Mouse (Mus musculus): ENCODE data around the gene U2af2. TPM values are rescaled to one million over a fixed set of nuclear protein-coding genes. Genes with fewer than 3 reads are reported as not detected.
A peak's percentile ranks its signal among the peaks of the same experiment; 100 is the strongest.

U2af2 gene
- polyA plus RNA-seq, 1 experiment = 437 TPM

DNA sequence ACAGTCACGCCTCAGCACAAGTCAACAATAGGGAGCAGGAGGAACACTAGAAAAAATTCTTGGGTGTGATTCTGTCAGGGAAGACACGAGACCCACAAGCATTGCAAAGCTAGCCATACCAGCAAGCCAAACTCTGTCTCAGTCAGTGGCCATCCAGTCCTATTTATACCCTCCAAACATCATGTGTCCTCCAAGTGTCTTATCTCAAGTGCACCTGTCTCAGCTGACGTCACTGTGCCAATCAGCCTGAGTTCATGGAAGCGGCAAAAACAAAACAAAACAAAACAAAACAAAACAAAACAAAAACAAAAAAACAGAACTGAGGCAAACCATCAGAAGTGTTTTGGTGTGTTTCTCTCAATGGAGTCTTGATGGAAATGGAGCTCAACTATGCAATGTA is 46.3 kb downstream of the U2af2 start:
- Histone ChIP-seq H3K4me3 (ENCODE audit: control insufficient read depth, insufficient read depth, low read length) (no peak overlapping the region), H3K27me3 (ENCODE audit: control insufficient read depth, insufficient read depth, low read length) (no peaks in the 10 kb centered on the region), H3K36me3 (ENCODE audit: control insufficient read depth, insufficient read depth, low read length) (no peaks in the 10 kb centered on the region), H3K27ac (ENCODE audit: control insufficient read depth, insufficient read depth, low read length) (no peak overlapping the region), H3K4me1 (replicated peaks; ENCODE audit: control insufficient read depth, insufficient read depth, low read length) (no peaks in the 10 kb centered on the region)
- no peak for DNase-seq
- TF ChIP-seq CTCF (IDR thresholded peaks at IDR 0.05; ENCODE audit: borderline replicate concordance, control insufficient read depth, extremely low read depth, insufficient read depth, low read length, poor library complexity) = no peak
- TF ChIP-seq POLR2A (IDR thresholded peaks at IDR 0.05; ENCODE audit: control insufficient read depth, extremely low read depth, insufficient read depth, low read length, poor library complexity) = no peak
- WGBS = 89% methylated on average over 4 of the region's 4 CpGs

DNA sequence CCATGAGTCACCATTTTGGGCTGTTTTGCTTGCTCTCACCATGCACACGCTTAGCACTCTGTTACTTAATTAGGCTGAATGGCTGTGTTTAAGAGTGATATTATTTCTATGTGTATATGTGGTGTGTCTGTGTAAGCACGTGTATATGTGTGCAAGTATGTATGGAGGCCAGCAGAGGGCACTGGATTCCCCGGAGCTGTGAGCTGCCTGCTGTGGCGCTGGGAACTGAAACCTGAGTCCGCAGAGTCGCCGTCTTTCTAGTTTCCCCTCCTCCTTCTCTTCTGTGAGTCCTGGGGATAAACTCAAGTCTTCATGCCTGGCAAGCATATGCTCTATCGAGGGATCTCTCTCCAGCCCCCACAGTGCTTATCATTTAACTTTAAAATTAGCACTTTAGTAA is 47.4 kb downstream of the U2af2 start:
- H3K27ac ChIP-seq (ENCODE audit: control insufficient read depth, insufficient read depth, low read length) = no peak overlapping the region
- H3K4me3 ChIP-seq (ENCODE audit: control insufficient read depth, insufficient read depth, low read length) = no peak overlapping the region
- no peaks in the 10 kb centered on the region for H3K4me1 ChIP-seq (replicated peaks; ENCODE audit: control insufficient read depth, insufficient read depth, low read length)
- H3K27me3 ChIP-seq (ENCODE audit: control insufficient read depth, insufficient read depth, low read length) = no peaks in the 10 kb centered on the region
- DNase-seq = no peak
- H3K36me3 ChIP-seq (ENCODE audit: control insufficient read depth, insufficient read depth, low read length) = no peaks in the 10 kb centered on the region
- TF ChIP-seq POLR2A (IDR thresholded peaks at IDR 0.05; ENCODE audit: control insufficient read depth, extremely low read depth, insufficient read depth, low read length, poor library complexity) = no peak
- TF ChIP-seq CTCF (IDR thresholded peaks at IDR 0.05; ENCODE audit: borderline replicate concordance, control insufficient read depth, extremely low read depth, insufficient read depth, low read length, poor library complexity) = no peak
- WGBS = 92% methylated on average over 8 of the region's 8 CpGs

- no peak for DNase-seq
- Histone ChIP-seq H3K4me3 (ENCODE audit: control insufficient read depth, insufficient read depth, low read length) (no peak overlapping the region), H3K4me1 (replicated peaks; ENCODE audit: control insufficient read depth, insufficient read depth, low read length) (no peaks in the 10 kb centered on the region), H3K27me3 (ENCODE audit: control insufficient read depth, insufficient read depth, low read length) (no peaks in the 10 kb centered on the region), H3K27ac (ENCODE audit: control insufficient read depth, insufficient read depth, low read length) (no peak overlapping the region), H3K36me3 (ENCODE audit: control insufficient read depth, insufficient read depth, low read length) (no peaks in the 10 kb centered on the region)
- 29% methylated on average over 3 of the region's 3 CpGs for WGBS
- no peak for TF ChIP-seq POLR2A (IDR thresholded peaks at IDR 0.05; ENCODE audit: control insufficient read depth, extremely low read depth, insufficient read depth, low read length, poor library complexity)
- no peak for TF ChIP-seq CTCF (IDR thresholded peaks at IDR 0.05; ENCODE audit: borderline replicate concordance, control insufficient read depth, extremely low read depth, insufficient read depth, low read length, poor library complexity)
Observed at GRCm38 (mm10) chr7:5112701-5113100, 50.8 kb downstream of the U2af2 start.

GRCm38 (mm10) chr7:5116850-5117249 is 54.9 kb downstream of the U2af2 start, which contains the start of gene Rfpl4:
Gene Rfpl4, minus strand, starts transcription at chr7:5116950.
- WGBS = 85% methylated on average over 3 of the region's 3 CpGs
- Histone ChIP-seq H3K27ac (ENCODE audit: control insufficient read depth, insufficient read depth, low read length) (no peak within 1 kb of the TSS), H3K36me3 (ENCODE audit: control insufficient read depth, insufficient read depth, low read length) (no peaks in the 10 kb centered on the region), H3K4me3 (ENCODE audit: control insufficient read depth, insufficient read depth, low read length) (no peak within 1 kb of the TSS), H3K4me1 (replicated peaks; ENCODE audit: control insufficient read depth, insufficient read depth, low read length) (no peaks in the 10 kb centered on the region), H3K27me3 (ENCODE audit: control insufficient read depth, insufficient read depth, low read length) (no peaks in the 10 kb centered on the region)
- TF ChIP-seq CTCF (IDR thresholded peaks at IDR 0.05; ENCODE audit: borderline replicate concordance, control insufficient read depth, extremely low read depth, insufficient read depth, low read length, poor library complexity) (no peak), POLR2A (IDR thresholded peaks at IDR 0.05; ENCODE audit: control insufficient read depth, extremely low read depth, insufficient read depth, low read length, poor library complexity) (no peak)
- DNase-seq = no peak

- Histone ChIP-seq H3K4me3 (ENCODE audit: control insufficient read depth, insufficient read depth, low read length) (no peak overlapping the region), H3K27me3 (ENCODE audit: control insufficient read depth, insufficient read depth, low read length) (no peaks in the 10 kb centered on the region), H3K27ac (ENCODE audit: control insufficient read depth, insufficient read depth, low read length) (no peak overlapping the region), H3K4me1 (replicated peaks; ENCODE audit: control insufficient read depth, insufficient read depth, low read length) (peaks cover 3% of the 10 kb centered on the region; the same call in 1 of the 2 replicates), H3K36me3 (ENCODE audit: control insufficient read depth, insufficient read depth, low read length) (no peaks in the 10 kb centered on the region)
- DNase-seq = no peak
- WGBS = 83% methylated on average over 8 of the region's 8 CpGs
- TF ChIP-seq CTCF (IDR thresholded peaks at IDR 0.05; ENCODE audit: borderline replicate concordance, control insufficient read depth, extremely low read depth, insufficient read depth, low read length, poor library complexity) = no peak
- no peak for TF ChIP-seq POLR2A (IDR thresholded peaks at IDR 0.05; ENCODE audit: control insufficient read depth, extremely low read depth, insufficient read depth, low read length, poor library complexity)
Observed at GRCm38 (mm10) chr7:5125078-5125477, 63.1 kb downstream of the U2af2 start.

DNA sequence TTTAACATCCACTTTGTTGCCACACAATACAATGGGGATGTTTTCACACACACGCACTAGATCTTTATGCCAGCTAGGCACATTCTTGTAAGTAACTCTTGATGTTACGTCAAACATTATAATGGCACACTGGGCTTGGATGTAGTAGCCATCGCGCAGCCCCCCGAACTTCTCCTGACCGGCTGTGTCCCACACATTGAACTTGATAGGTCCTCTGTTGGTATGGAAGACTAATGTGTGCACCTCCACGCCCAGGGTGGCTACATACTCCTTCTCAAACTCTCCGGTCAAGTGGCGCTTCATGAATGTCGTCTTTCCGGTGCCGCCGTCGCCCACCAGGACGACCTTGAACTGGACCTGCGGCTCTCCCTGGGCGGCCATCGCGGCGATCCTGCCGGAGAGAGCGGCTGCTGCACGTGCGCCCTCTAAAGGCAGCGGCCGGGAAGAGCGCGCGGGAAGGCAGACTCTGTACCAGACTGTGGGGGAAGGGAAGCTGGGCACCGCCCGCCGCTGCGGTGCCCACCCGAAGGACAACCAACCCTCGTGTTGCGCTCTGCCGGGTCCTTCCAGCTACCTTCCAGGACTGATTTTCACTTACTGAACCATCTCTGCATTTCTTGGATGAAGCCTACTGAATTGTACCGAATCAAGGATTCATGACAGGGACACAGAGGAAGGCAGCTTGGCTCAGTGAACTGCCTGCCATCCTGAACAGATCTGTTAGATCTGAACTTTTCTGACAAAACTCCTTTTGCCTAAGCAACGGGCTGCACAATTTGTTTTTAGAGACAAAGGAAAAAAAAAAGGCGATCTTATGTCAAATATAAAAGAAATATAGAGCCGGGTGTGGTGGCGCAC is 63.8 kb downstream of the U2af2 start, which contains the start of gene Rasl2-9:
Rasl2-9 (minus strand) TSS at position 402 of the 858 bp plus-strand sequence.
- TF ChIP-seq CTCF (IDR thresholded peaks at IDR 0.05; ENCODE audit: borderline replicate concordance, control insufficient read depth, extremely low read depth, insufficient read depth, low read length, poor library complexity) (peak; percentile 69; the same call in 1 of the 2 replicates), POLR2A (IDR thresholded peaks at IDR 0.05; ENCODE audit: control insufficient read depth, extremely low read depth, insufficient read depth, low read length, poor library complexity) (no peak)
- no peak within 1 kb of the TSS for H3K27ac ChIP-seq (ENCODE audit: control insufficient read depth, insufficient read depth, low read length)
- 15% methylated on average over 42 of the region's 42 CpGs for WGBS

More for the DNA sequence above, 63.8 kb downstream of the U2af2 start, which contains the start of gene Rasl2-9:
- Histone ChIP-seq H3K4me3 (ENCODE audit: control insufficient read depth, insufficient read depth, low read length) (peak within 1 kb of the TSS; percentile 32), H3K27me3 (ENCODE audit: control insufficient read depth, insufficient read depth, low read length) (no peaks in the 10 kb centered on the region), H3K4me1 (replicated peaks; ENCODE audit: control insufficient read depth, insufficient read depth, low read length) (peaks cover 3% of the 10 kb centered on the region; the same call in 1 of the 2 replicates), H3K36me3 (ENCODE audit: control insufficient read depth, insufficient read depth, low read length) (no peaks in the 10 kb centered on the region)
- peak; percentile 60 for DNase-seq

Other genes starting within 250 kb of the U2af2 start
- 970 and 1,071 TPM in 2 replicates for gene Ube2s, start 249.6 kb upstream of the U2af2 start, polyA plus RNA-seq (2012; rRNA removed)
- 0.48 and 0.74 TPM in 2 replicates for gene Shisa7, start 217.4 kb upstream of the U2af2 start, polyA plus RNA-seq (2012; rRNA removed)
- 21.8 and 23.6 TPM in 2 replicates for gene Isoc2b, start 191.9 kb upstream of the U2af2 start, polyA plus RNA-seq (2012; rRNA removed)
- 20.3 and 20.5 TPM in 2 replicates for gene Isoc2a, start 185.0 kb upstream of the U2af2 start, polyA plus RNA-seq (2012; rRNA removed)
- gene Gm36210, start 155.6 kb upstream of the U2af2 start, polyA plus RNA-seq (2012; rRNA removed) = 0.15 and 0.17 TPM in 2 replicates
- gene Zfp628, start 146.9 kb upstream of the U2af2 start, polyA plus RNA-seq (2012; rRNA removed) = 40.2 and 51.2 TPM in 2 replicates
- 4.4 and 5.9 TPM in 2 replicates for gene Nat14, start 140.1 kb upstream of the U2af2 start, polyA plus RNA-seq (2012; rRNA removed)
- 1.0 and 1.1 TPM in 2 replicates for gene Ssc5d, start 136.4 kb upstream of the U2af2 start, polyA plus RNA-seq (2012; rRNA removed)
- gene Sbk2, start 97.7 kb upstream of the U2af2 start, polyA plus RNA-seq (2012; rRNA removed) = 1.5 and 5.4 TPM in 2 replicates
- 0.36 and 3.7 TPM in 2 replicates for gene Sbk3, start 91.0 kb upstream of the U2af2 start, polyA plus RNA-seq (2012; rRNA removed)
- 125 and 133 TPM in 2 replicates for gene Zfp579, start 66.0 kb upstream of the U2af2 start, polyA plus RNA-seq (2012; rRNA removed)
- 52.2 and 54.6 TPM in 2 replicates for gene Zfp524, start 47.7 kb upstream of the U2af2 start, polyA plus RNA-seq (2012; rRNA removed)
- 79.3 and 85.2 TPM in 2 replicates for gene Fiz1, start 47.4 kb upstream of the U2af2 start, polyA plus RNA-seq (2012; rRNA removed)
- gene Gm44973, start 46.6 kb upstream of the U2af2 start, polyA plus RNA-seq (2012; rRNA removed) = not detected in 2 replicates
- 105 and 120 TPM in 2 replicates for gene Zfp865, start 41.8 kb upstream of the U2af2 start, polyA plus RNA-seq (2012; rRNA removed)
- 0.52 and 0.97 TPM in 2 replicates for gene Ccdc106, start 41.6 kb upstream of the U2af2 start, polyA plus RNA-seq (2012; rRNA removed)
- not detected in 2 replicates for gene 4632433K11Rik, start 28.0 kb upstream of the U2af2 start, polyA plus RNA-seq (2012; rRNA removed)
- 5.2 and 6.3 TPM in 2 replicates for gene Zfp784, start 23.7 kb upstream of the U2af2 start, polyA plus RNA-seq (2012; rRNA removed)
- 29.9 and 42.3 TPM in 2 replicates for gene Zfp580, start 10.6 kb upstream of the U2af2 start, polyA plus RNA-seq (2012; rRNA removed)
- gene Epn1, start 18.1 kb downstream of the U2af2 start, polyA plus RNA-seq (2012; rRNA removed) = 230 and 280 TPM in 2 replicates
- gene Rfpl4, start 54.8 kb downstream of the U2af2 start, polyA plus RNA-seq (2012; rRNA removed) = not detected in 2 replicates
- gene Rasl2-9, start 63.8 kb downstream of the U2af2 start, polyA plus RNA-seq (2012; rRNA removed) = 0.17 and 0.39 TPM in 2 replicates
- gene Vmn1r55, start 87.5 kb downstream of the U2af2 start, polyA plus RNA-seq (2012; rRNA removed) = not detected in 2 replicates
- gene Vmn1r56, start 134.6 kb downstream of the U2af2 start, polyA plus RNA-seq (2012; rRNA removed) = not detected in 2 replicates
- gene Vmn1r57, start 156.3 kb downstream of the U2af2 start, polyA plus RNA-seq (2012; rRNA removed) = not detected in 2 replicates